Mouse (Mus musculus) midbrain, embryonic 10.5 days (tissue): ENCODE data around the gene Ghrhr. TPM values are rescaled to one million over a fixed set of nuclear protein-coding genes. Genes with fewer than 3 reads are reported as not detected.

ENCODE experiments used
- DNase-seq: peaks from one replicate; pipeline ENCODE4 v3.0.0-alpha.2; 2017; ENCODE audit warnings: low spot score
- H3K27ac ChIP-seq: fragments of 300-500 bp; sonication (generic); replicated peaks from 2 replicates; pipeline ENCODE4 v1.5.1; 2016; ENCODE audit warnings: mild to moderate bottlenecking
- H3K27me3 ChIP-seq: fragments of 300-500 bp; sonication (generic); 2 replicates; pipeline ENCODE4 v1.6.1; 2016; ENCODE audit warnings: low read depth, mild to moderate bottlenecking; ENCODE audit not compliant: poor library complexity, severe bottlenecking
- H3K36me3 ChIP-seq: fragments of 300-500 bp; sonication (generic); 2 replicates; pipeline ENCODE4 v1.6.1; 2016; ENCODE audit warnings: mild to moderate bottlenecking, moderate library complexity
- H3K4me1 ChIP-seq: fragments of 300-500 bp; sonication (generic); 2 replicates; pipeline ENCODE4 v1.6.1; 2016
- H3K4me3 ChIP-seq: fragments of 300-500 bp; sonication (generic); 2 replicates; pipeline ENCODE4 v1.5.1; 2016; ENCODE audit warnings: mild to moderate bottlenecking, moderate library complexity
- H3K9me3 ChIP-seq: fragments of 300-500 bp; sonication (generic); replicated peaks from 2 replicates; pipeline ENCODE4 v1.6.1; 2016; ENCODE audit warnings: mild to moderate bottlenecking
- WGBS: fragments of 180-500 bp; shearing (Covaris S2); methylation state at CpG from one replicate; pipeline ENCODE4 v1.1.7; 2016; 5-methylcytosine and 5-hydroxymethylcytosine counted together
- polyA plus RNA-seq: library from polyadenylated mRNA; unstranded; fragments of >200 nt; fragmentation: Nextera tagmentation; extraction: Ambion mirVana; gene quantifications from 2 replicates; pipeline ENCODE4 v1.2.1, GENCODE M21; 2016

Ghrhr gene
- polyA plus RNA-seq, 1 experiment from 2014 or later = not detected

DNA sequence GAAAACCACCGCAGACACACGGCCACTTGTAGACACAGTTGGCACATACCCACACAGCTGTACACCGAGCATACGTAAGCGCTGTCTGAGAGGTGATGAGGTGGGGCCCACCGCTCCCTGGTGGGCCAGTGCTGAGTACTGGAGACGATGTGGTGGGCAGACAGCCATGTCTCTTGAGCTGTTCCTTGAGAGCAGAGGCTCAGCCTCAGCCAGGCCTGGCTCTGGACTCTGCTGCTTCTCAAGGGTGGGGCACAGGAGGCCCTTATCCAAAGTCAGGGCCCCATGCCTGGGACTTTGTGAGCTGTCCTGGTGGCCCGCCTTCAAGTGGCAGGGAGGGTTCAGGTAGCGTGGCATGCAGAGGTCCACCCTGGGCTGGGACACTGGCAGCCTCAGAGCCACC is 33.8 kb upstream of the Ghrhr start:
- no peak for DNase-seq
- 0 out of 2 replicates have a peak, but pooled peaks cover 4% of the 10 kb centered on the region for H3K27me3 ChIP-seq
- H3K27ac ChIP-seq = no peak overlapping the region
- peaks cover 13% of the 10 kb centered on the region for H3K4me1 ChIP-seq
- H3K4me3 ChIP-seq = no peak overlapping the region
- 86% methylated on average over 9 of the region's 9 CpGs for WGBS
- no peaks in the 10 kb centered on the region for H3K9me3 ChIP-seq
- no peaks in the 10 kb centered on the region for H3K36me3 ChIP-seq

GRCm38 (mm10) chr6:55343446-55343845 is 32.6 kb upstream of the Ghrhr start:
- no peaks in the 10 kb centered on the region for H3K9me3 ChIP-seq
- 92% methylated on average over 10 of the region's 10 CpGs for WGBS
- 0 out of 2 replicates have a peak, but pooled peaks cover 4% of the 10 kb centered on the region for H3K27me3 ChIP-seq
- no peak for DNase-seq
- peaks cover 6% of the 10 kb centered on the region for H3K4me1 ChIP-seq
- no peak overlapping the region for H3K27ac ChIP-seq
- no peak overlapping the region for H3K4me3 ChIP-seq
- H3K36me3 ChIP-seq = no peaks in the 10 kb centered on the region

DNA sequence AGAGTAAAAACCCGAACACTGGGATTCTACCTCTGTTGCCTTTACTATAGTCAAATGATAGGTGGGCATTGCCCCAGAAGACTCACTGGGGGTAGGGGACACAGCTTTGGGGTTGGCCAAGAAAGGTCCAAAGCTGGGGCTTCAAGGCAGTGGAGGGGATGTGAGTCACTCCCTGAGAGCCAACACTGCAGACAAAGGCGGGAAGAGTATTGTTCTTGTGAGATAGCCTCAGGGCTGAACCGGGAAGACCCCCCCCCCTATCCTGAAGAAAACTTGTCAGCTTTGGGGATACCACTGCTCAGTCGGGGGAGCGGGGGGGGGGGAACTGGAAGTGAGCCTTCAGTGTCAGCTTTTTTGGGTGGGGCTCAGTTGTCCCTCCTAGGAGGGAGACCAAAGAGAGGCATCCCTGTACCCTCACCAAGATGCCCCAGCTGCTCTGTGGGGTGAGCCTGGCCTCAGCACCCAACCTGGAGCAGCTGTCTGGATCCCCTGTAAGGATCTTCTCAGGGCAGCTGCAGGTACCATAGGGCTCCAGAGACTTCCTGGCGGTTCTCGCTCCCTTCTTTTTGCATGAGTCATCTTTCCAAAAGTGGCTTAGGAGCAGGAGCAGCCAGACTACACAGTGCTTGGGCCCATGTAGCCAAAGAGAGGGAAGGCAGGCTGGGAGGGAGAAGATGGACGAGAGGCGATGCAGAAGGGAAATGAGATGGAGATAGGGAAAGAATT is 31.6 kb upstream of the Ghrhr start:
- Histone ChIP-seq H3K27me3 (0 out of 2 replicates have a peak, but pooled peaks cover 4% of the 10 kb centered on the region), H3K9me3 (no peaks in the 10 kb centered on the region), H3K4me3 (no peak overlapping the region), H3K36me3 (no peaks in the 10 kb centered on the region), H3K4me1 (peaks cover 6% of the 10 kb centered on the region), H3K27ac (no peak overlapping the region)
- no peak for DNase-seq
- 87% methylated on average over 9 of the region's 9 CpGs for WGBS

DNA sequence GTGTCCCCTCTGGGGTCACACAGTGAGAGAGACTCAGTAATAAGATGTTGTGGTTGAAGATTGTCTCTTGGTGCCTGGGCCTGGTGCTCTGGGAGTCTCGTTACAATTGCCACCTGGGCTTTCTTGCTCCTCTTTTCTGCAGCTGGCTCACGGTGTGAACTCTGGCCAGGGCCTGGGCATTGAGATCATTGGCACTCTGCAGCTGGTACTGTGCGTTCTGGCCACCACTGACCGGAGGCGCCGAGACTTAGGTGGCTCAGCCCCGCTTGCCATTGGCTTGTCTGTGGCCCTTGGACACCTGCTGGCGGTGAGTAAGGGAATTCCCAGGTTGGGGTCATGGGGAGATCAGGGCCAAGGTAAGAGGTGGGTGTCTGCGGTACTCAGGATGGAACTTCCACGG is 30.8 kb upstream of the Ghrhr start:
- H3K9me3 ChIP-seq = no peaks in the 10 kb centered on the region
- 0 out of 2 replicates have a peak, but pooled peaks cover 4% of the 10 kb centered on the region for H3K27me3 ChIP-seq
- no peak overlapping the region for H3K27ac ChIP-seq
- peaks cover 6% of the 10 kb centered on the region for H3K4me1 ChIP-seq
- 87% methylated on average over 10 of the region's 10 CpGs for WGBS
- no peak overlapping the region for H3K4me3 ChIP-seq
- no peak for DNase-seq
- H3K36me3 ChIP-seq = no peaks in the 10 kb centered on the region

DNA sequence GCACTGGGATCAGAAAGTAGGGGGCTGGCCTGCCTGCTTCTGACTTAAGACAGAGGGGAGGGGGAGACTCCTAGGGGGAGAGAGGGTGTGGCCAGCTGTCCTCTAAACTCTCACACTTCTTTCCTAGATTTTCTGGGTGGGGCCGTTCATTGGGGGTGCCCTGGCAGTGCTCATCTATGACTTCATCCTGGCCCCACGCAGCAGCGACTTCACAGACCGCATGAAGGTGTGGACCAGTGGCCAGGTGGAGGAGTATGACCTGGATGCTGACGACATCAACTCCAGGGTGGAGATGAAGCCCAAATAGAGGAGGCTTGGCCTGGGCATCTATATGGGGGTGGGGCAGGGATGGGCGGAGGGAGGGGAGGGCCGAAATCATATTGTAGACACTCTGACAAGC is 29.6 kb upstream of the Ghrhr start:
- DNase-seq = no peak
- no peaks in the 10 kb centered on the region for H3K9me3 ChIP-seq
- 81% methylated on average over 7 of the region's 7 CpGs for WGBS

GRCm38 (mm10) chr6:55347711-55348571 is 28.2 kb upstream of the Ghrhr start:
- 0 out of 2 replicates have a peak, but pooled peaks cover 4% of the 10 kb centered on the region for H3K27me3 ChIP-seq
- DNase-seq = no peak
- no peaks in the 10 kb centered on the region for H3K4me1 ChIP-seq
- no peak overlapping the region for H3K4me3 ChIP-seq
- H3K27ac ChIP-seq = no peak overlapping the region
- WGBS = 91% methylated on average over 5 of the region's 5 CpGs
- H3K9me3 ChIP-seq = no peaks in the 10 kb centered on the region
- no peaks in the 10 kb centered on the region for H3K36me3 ChIP-seq

More for the DNA sequence above, 29.6 kb upstream of the Ghrhr start:
- Histone ChIP-seq H3K4me3 (no peak overlapping the region), H3K4me1 (peaks cover 4% of the 10 kb centered on the region), H3K27me3 (0 out of 2 replicates have a peak, but pooled peaks cover 4% of the 10 kb centered on the region), H3K36me3 (no peaks in the 10 kb centered on the region), H3K27ac (no peak overlapping the region)

DNA sequence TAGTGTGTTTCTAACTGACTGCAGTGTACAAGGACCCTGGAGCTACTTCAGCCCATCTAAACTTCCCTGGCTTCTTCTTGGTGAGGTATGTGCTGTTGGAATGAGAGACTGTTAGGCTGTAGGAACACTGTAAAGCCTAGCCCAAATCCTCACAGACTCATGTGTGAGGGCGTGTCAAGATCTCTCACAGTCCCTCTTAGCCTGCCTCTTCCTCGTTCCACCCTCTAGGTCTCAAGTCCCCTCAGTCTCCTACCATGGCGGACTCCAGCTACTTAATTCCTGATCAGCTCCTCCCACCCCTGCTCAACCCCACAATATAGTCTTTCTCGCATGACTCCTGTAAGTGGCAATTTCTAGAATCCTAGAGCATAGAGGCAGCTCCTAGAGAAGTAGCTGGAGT is 26.9 kb upstream of the Ghrhr start:
- Histone ChIP-seq H3K4me3 (no peak overlapping the region), H3K9me3 (no peaks in the 10 kb centered on the region), H3K27me3 (0 out of 2 replicates have a peak, but pooled peaks cover 4% of the 10 kb centered on the region), H3K4me1 (no peaks in the 10 kb centered on the region), H3K36me3 (no peaks in the 10 kb centered on the region), H3K27ac (no peak overlapping the region)
- WGBS = 89% methylated on average over 4 of the region's 4 CpGs
- no peak for DNase-seq

- H3K9me3 ChIP-seq = no peaks in the 10 kb centered on the region
- no peak for DNase-seq
- H3K27ac ChIP-seq = no peak overlapping the region
- no peaks in the 10 kb centered on the region for H3K36me3 ChIP-seq
- WGBS = 90% methylated on average over 6 of the region's 6 CpGs
- no peaks in the 10 kb centered on the region; the same call in 1 of the 2 replicates for H3K4me1 ChIP-seq
- no peak overlapping the region for H3K4me3 ChIP-seq
- 0 out of 2 replicates have a peak, but pooled peaks cover 4% of the 10 kb centered on the region for H3K27me3 ChIP-seq
Observed at GRCm38 (mm10) chr6:55350383-55350952, 25.6 kb upstream of the Ghrhr start.

GRCm38 (mm10) chr6:55351712-55352111 is 24.4 kb upstream of the Ghrhr start:
- Histone ChIP-seq H3K27ac (no peak overlapping the region), H3K27me3 (no peaks in the 10 kb centered on the region), H3K4me1 (no peaks in the 10 kb centered on the region; the same call in 1 of the 2 replicates), H3K4me3 (no peak overlapping the region), H3K36me3 (no peaks in the 10 kb centered on the region), H3K9me3 (no peaks in the 10 kb centered on the region)
- WGBS = 87% methylated on average over 7 of the region's 7 CpGs
- DNase-seq = no peak

- Histone ChIP-seq H3K27ac (no peak overlapping the region), H3K27me3 (no peaks in the 10 kb centered on the region), H3K36me3 (no peaks in the 10 kb centered on the region), H3K4me3 (no peak overlapping the region), H3K4me1 (no peaks in the 10 kb centered on the region; the same call in 1 of the 2 replicates), H3K9me3 (no peaks in the 10 kb centered on the region)
- DNase-seq = no peak
- WGBS = 81% methylated on average over 12 of the region's 12 CpGs
Observed at GRCm38 (mm10) chr6:55353711-55354445, 22.2 kb upstream of the Ghrhr start.

GRCm38 (mm10) chr6:55354456-55355117 is 21.5 kb upstream of the Ghrhr start:
- H3K4me3 ChIP-seq = no peak overlapping the region
- WGBS = 68% methylated on average over 4 of the region's 4 CpGs
- H3K27me3 ChIP-seq = no peaks in the 10 kb centered on the region
- no peaks in the 10 kb centered on the region for H3K9me3 ChIP-seq
- no peak for DNase-seq
- H3K4me1 ChIP-seq = no peaks in the 10 kb centered on the region; the same call in 1 of the 2 replicates
- H3K36me3 ChIP-seq = no peaks in the 10 kb centered on the region
- H3K27ac ChIP-seq = no peak overlapping the region; the same call in 1 of the 2 replicates
